Mouse (Mus musculus) lung, embryonic 15.5 days (tissue): Measurements from ENCODE around the gene Mapk3. TPM values are rescaled to one million over a fixed set of nuclear protein-coding genes. Genes with fewer than 3 reads are reported as not detected.

Experiments used
- ATAC-seq: fragments of 200-750 bp; cut with Nextera tagmentation; 2 replicates; pipeline ENCODE4 v1.8.0; 2017; ENCODE audit warnings: moderate number of reproducible peaks, borderline replicate concordance; ENCODE audit not compliant: low FRiP score, low TSS enrichment; ENCODE audit errors: extremely low read depth
- H3K27ac ChIP-seq: fragments of 300-500 bp; sonication (generic); 2 replicates; pipeline ENCODE4 v1.5.1; 2015; ENCODE audit warnings: moderate library complexity, mild to moderate bottlenecking, inconsistent platforms
- H3K27me3 ChIP-seq: fragments of 300-500 bp; sonication (generic); 2 replicates; pipeline ENCODE4 v1.6.1; 2015; ENCODE audit warnings: inconsistent platforms
- H3K36me3 ChIP-seq: fragments of 300-500 bp; sonication (generic); 2 replicates; pipeline ENCODE4 v1.6.1; 2015; ENCODE audit warnings: inconsistent platforms
- H3K4me1 ChIP-seq: fragments of 300-500 bp; sonication (generic); 2 replicates; pipeline ENCODE4 v1.6.1; 2015; ENCODE audit warnings: inconsistent platforms
- H3K4me2 ChIP-seq: fragments of 300-500 bp; sonication (generic); 2 replicates; pipeline ENCODE4 v1.6.1; 2015; ENCODE audit warnings: inconsistent platforms, mild to moderate bottlenecking, moderate library complexity
- H3K4me3 ChIP-seq: fragments of 300-500 bp; sonication (generic); 2 replicates; pipeline ENCODE4 v1.5.1; 2015; ENCODE audit warnings: mild to moderate bottlenecking, inconsistent platforms
- H3K9ac ChIP-seq: fragments of 300-500 bp; sonication (generic); 2 replicates; pipeline ENCODE4 v1.6.1; 2015; ENCODE audit warnings: inconsistent platforms
- H3K9me3 ChIP-seq: fragments of 300-500 bp; sonication (generic); 2 replicates; pipeline ENCODE4 v1.6.1; 2016; ENCODE audit warnings: inconsistent platforms
- WGBS: fragments of 180-500 bp; shearing (Covaris S2); methylation state at CpG from one replicate; pipeline ENCODE4 v1.1.7; 2015; 5-methylcytosine and 5-hydroxymethylcytosine counted together
- polyA plus RNA-seq: library from polyadenylated mRNA; unstranded; fragments of >200 nt; fragmentation: Nextera tagmentation; extraction: Ambion mirVana; gene quantifications from 2 replicates; pipeline ENCODE4 v1.2.1, GENCODE M21; 2015

The Mapk3 gene
- polyA plus RNA-seq, 1 experiment from 2014 or later, result 135 TPM

DNA sequence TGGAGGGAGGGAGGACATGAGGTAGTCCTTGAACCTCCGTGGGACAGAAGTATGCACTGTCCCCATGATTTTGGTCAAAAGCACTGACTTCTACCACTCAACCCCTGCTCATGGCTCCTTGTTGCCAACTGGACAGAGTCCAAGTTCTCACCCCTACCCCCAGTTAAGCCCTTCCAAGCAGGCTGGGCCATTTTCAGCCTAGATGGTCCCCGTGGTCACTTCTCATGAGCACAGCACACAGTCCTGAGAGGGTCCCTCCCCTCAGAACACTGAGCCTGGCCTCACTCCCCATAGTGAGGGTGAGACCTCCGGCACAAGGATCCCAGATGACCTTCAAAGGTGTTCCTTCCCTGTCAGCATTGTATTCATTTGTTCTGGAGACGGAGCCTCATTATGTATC is 29.7 kb downstream of the Mapk3 start:
- Histone ChIP-seq H3K36me3 (peaks cover 67% of the 10 kb centered on the region), H3K27ac (no peak overlapping the region)

DNA sequence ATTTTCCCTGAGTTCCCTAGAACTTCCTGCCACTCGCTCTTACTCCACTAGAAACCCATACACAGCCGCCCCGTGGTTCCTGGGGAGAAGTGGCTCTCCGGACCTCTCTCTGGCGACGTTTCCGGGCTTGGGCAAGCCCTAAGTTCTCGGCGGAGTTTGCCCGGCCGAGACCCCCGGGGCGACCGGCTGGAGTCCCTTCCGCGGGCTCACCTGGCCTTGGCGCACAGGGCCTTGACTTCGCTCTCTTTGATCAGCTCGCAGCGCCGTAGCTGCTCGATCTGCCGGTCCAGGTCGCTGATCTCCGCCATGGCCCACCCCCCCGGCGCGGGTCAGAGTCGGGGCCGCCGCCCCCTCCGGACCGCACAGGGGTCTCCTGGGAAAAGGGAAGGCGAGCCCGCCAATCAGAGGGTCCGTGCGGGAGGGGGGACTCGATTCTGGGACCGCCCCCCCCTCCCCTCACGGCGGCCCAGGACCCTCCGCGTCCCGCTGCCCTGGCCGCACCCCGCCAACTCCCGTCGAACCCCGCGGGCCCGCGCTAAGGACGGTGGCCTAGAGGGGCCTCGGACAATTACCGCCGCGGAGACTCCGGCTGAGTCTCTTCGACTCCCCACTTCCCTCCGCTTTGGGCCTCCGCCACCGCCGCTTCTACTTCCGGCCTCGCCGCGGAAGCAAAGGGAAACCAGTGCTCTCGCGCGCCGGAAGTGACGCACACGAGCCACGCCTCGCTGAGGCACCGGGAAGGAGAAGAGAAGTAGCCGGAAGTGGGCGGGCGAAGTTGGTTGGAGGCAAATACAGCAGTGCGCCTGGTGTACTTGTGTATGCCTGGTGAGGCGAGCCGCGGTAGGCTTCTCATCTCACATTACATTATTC is 32.7 kb downstream of the Mapk3 start, which contains the start of gene Ppp4c:
Ppp4c (minus strand) TSS at position 646 of the 870 bp plus-strand sequence.
- no peaks in the 10 kb centered on the region for H3K9me3 ChIP-seq
- H3K4me3 ChIP-seq, result peak within 1 kb of the TSS; percentile 74
- peaks cover 26% of the 10 kb centered on the region for H3K4me1 ChIP-seq
- H3K9ac ChIP-seq, result peak within 1 kb of the TSS; percentile 84
- peak within 1 kb of the TSS; percentile 98 for H3K27ac ChIP-seq
- WGBS, result under 1% methylated on average over 77 of the region's 83 CpGs
- H3K4me2 ChIP-seq, result peak within 1 kb of the TSS; percentile 62
- H3K27me3 ChIP-seq, result no peaks in the 10 kb centered on the region
- H3K36me3 ChIP-seq, result peaks cover 66% of the 10 kb centered on the region
- peak; percentile 86 for ATAC-seq

More for the DNA sequence above, 29.7 kb downstream of the Mapk3 start:
- no peak overlapping the region for H3K4me2 ChIP-seq
- peaks cover 21% of the 10 kb centered on the region for H3K4me1 ChIP-seq
- H3K9me3 ChIP-seq, result no peaks in the 10 kb centered on the region
- WGBS, result 87% methylated on average over 4 of the region's 4 CpGs
- no peak overlapping the region for H3K4me3 ChIP-seq
- ATAC-seq, result no peak
- no peaks in the 10 kb centered on the region for H3K27me3 ChIP-seq
- no peak overlapping the region for H3K9ac ChIP-seq

DNA sequence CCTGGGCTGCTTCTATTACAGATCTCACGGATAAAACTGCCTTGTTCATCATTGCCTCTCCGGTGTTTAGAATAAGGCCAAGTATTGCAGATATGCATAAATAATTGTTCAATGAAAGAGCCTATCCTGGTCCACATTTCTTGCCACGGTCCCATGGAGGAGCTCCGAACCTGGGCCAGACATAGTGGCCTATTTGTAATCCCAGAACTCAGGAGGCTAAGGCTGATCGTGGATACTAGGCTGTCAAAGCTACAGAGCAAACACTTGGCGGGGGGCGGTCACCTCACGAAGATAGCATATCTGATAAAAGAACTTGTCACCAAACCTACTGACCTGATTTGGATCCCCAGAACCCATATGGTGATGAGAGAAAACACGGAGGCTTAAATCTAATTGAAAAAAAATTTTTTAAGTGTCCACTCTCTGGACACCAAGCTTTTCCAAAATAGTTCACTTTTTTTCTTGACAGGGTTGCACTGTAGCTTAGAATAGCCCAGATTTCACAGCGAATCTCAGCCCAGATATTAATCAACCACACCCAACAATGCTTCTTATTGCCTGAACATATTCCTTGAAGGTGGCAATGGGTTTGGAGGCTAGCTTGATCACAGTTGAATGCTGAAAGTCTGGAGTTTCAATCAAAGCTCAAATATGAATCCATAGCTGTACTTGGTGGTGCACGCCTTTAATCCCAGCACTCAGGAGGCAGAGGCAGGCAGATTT is 33.5 kb downstream of the Mapk3 start:
- Histone ChIP-seq H3K36me3 (peaks cover 62% of the 10 kb centered on the region), H3K9me3 (no peaks in the 10 kb centered on the region), H3K9ac (peak overlapping the region; percentile 41), H3K4me1 (peaks cover 34% of the 10 kb centered on the region), H3K4me3 (peak overlapping the region; percentile 74), H3K27ac (peak overlapping the region; percentile 98), H3K27me3 (no peaks in the 10 kb centered on the region), H3K4me2 (peak overlapping the region; percentile 62)
- 19% methylated on average over 11 of the region's 11 CpGs for WGBS
- ATAC-seq, result no peak

DNA sequence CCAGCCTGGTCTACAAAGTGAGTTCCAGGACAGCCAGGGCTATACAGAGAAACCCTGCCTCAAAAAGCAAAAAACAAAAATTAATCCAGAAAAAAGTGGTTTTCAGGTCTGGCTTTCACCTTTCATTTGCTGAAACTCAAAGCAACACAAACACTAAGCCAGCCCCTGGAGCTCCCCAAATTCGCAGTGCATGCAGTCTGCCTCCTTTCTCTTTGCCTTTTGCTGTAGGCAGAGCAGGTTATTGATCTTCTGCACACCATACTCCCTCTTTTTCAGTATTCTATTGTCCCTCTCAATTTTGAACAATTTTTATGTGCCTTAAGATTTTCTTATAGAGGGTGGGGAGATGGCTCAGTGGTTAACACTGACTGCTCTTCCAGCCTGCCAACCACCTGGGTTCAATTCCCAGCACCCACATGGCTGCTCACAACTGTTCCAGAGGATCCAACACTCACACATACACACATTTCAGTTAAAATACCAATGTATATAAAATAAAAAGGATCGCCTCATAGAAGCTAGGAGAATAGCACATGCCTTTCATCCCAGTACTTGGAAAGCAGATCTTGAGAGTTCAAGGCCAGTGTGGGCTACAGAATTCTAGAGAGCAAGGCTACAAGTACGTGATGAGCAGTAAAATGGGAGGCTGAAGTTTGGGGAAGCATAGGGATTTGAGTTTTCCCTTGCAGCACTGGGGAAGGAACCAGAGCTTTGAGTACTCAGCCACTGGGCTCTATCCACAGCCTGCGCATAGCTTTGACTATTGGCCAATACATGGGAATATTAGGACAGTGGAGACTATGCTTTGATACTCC is 34.3 kb downstream of the Mapk3 start:
- H3K36me3 ChIP-seq, result peaks cover 54% of the 10 kb centered on the region
- H3K9me3 ChIP-seq, result no peaks in the 10 kb centered on the region
- H3K4me1 ChIP-seq, result peaks cover 37% of the 10 kb centered on the region
- no peak overlapping the region for H3K27ac ChIP-seq
- WGBS, result 67% methylated on average over 4 of the region's 4 CpGs
- no peak overlapping the region for H3K9ac ChIP-seq
- no peak for ATAC-seq
- no peaks in the 10 kb centered on the region for H3K27me3 ChIP-seq
- no peak overlapping the region for H3K4me3 ChIP-seq
- H3K4me2 ChIP-seq, result no peak overlapping the region

DNA sequence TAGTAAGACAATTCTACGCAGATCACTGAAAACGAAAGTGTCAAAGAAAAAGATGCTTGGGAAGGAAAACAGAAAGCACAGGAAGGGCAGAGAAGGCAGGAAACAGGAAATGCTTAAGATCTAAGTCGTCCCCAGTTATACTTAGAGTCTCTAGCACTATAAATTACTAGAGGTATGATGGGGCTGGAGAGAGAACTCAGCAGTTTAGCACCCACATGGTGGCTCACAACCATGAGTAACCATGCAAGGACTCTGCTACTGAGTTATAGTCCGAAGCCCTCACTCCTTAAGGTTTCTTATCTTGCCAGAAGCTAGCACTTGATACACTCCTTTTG is 34.8 kb downstream of the Mapk3 start:
- 70% methylated on average over 4 of the region's 4 CpGs for WGBS
- no peak overlapping the region for H3K27ac ChIP-seq
- H3K4me2 ChIP-seq, result no peak overlapping the region
- H3K9me3 ChIP-seq, result no peaks in the 10 kb centered on the region
- peaks cover 37% of the 10 kb centered on the region for H3K4me1 ChIP-seq
- H3K4me3 ChIP-seq, result no peak overlapping the region
- ATAC-seq, result no peak
- peaks cover 49% of the 10 kb centered on the region for H3K36me3 ChIP-seq
- no peak overlapping the region for H3K9ac ChIP-seq
- no peaks in the 10 kb centered on the region for H3K27me3 ChIP-seq

DNA sequence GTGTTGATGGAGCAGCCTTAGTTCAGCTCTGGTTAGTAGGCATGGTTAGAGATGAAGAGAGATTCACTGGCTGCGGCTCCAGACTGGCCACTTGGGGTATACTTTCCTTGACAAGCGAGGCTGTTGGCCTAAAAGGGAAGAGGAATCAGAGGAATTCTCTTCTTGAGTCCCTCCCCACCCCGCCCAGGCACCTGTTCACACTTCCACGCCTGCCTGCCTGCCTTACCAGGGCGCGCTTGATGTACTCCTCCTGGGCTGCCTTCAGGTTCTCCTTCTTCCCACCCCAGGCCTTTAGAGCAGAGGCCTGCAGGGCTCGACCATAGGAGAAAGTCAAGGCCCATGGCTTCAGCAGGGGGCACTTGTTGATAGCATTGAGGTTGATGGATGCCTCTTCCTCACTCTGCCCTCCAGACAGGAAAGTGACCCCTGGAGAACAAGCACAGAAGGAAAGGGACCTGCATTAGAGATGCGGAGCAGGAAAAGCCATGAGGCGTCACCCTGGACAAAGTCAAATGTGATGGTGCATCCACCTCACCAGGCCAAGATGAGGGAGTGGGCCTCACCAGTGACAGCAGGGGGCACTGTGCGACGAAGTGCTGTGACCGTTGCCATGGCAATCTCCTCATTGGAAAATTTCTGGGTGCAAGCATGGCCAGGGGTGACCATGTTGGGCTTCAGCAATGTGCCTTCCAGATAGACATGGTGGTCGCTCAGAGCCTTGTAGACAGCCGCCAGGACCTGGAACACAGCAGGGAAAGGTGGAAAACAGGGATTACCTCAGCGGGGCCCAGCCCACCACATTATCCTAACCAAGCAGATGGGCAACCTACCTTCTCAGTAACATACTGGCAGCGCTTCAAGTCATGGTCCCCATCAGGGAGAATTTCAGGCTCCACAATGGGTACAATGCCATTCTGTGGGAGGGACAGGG is 36.3 kb downstream of the Mapk3 start:
- H3K36me3 ChIP-seq, result peaks cover 38% of the 10 kb centered on the region
- 77% methylated on average over 16 of the region's 16 CpGs for WGBS
- no peak overlapping the region for H3K9ac ChIP-seq
- H3K4me3 ChIP-seq, result no peak overlapping the region
- ATAC-seq, result no peak
- peaks cover 41% of the 10 kb centered on the region for H3K4me1 ChIP-seq
- no peaks in the 10 kb centered on the region for H3K27me3 ChIP-seq
- no peak overlapping the region for H3K27ac ChIP-seq
- no peak overlapping the region for H3K4me2 ChIP-seq
- no peaks in the 10 kb centered on the region for H3K9me3 ChIP-seq

DNA sequence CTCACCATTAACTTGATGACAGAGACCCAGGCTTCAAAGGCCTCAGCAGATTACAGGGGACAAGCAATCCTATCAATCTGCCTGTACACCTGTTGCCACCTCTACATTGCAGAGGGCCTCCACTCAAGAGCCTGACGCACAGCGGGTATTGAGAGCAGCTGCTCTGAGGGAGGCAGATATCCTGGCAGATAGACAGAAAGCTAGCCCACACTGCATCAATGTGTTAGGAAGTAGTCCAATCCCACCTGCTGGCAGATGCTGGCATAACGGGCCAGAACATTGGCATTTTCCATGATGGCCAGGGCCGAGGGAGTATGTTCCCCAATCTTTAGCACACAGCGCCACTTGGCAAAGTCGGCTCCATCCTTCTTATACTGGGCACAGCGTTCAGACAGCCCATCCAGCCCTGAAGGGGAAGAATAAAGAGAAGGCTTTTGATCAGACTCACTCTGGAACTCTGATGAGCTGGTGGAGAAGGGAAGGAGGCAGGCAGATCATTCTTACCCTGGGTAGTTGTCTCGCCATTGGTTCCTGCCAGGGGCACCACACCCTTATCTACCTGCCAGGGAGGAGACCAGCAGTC is 37.0 kb downstream of the Mapk3 start:
- H3K4me1 ChIP-seq, result peaks cover 39% of the 10 kb centered on the region

DNA sequence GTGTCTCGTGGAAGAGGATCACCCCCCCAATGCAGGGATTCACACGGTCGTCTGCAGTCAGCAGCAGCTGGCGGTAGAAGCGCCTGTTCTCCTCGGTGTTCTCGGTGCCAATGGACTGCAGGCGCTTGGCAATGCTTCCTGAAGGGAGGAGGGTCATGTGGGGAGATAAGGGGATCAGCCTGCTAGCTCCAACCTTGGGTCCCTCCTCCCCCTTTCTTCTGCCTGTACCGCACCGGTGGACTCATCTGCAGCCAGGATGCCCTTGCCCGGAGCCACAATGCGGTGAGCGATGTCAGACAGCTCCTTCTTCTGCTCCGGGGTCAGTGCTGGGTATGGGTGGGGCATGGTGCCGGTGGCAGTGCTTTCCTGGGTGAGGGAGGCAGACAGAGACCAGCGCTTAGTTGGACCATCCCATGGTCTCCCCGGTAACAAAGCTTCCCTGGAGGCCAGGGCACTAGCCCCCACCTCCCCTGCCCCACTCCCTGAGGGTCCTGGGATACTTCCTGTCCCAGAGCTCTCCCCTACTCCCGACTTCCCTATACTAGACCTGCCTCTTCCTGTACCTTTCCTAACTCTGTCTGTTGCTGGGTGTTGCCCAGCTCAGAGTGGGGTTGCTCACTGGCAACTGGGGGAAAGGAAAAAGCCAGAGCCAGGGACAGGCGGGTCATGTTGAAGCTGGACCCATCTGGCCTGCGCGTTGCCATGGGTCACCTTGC is 38.2 kb downstream of the Mapk3 start, which contains the start of gene Fam57b:
Fam57b (plus strand) TSS at position 258 of the 716 bp plus-strand sequence.
- H3K36me3 ChIP-seq, result peaks cover 41% of the 10 kb centered on the region
- peak within 1 kb of the TSS; percentile 92 for H3K9ac ChIP-seq
- H3K27me3 ChIP-seq, result no peaks in the 10 kb centered on the region
- ATAC-seq, result no peak
- H3K4me1 ChIP-seq, result peaks cover 39% of the 10 kb centered on the region
- 16% methylated on average over 21 of the region's 21 CpGs for WGBS
- H3K4me2 ChIP-seq, result peak within 1 kb of the TSS; percentile 86
- H3K4me3 ChIP-seq, result peak within 1 kb of the TSS; percentile 89
- peak within 1 kb of the TSS; percentile 95 for H3K27ac ChIP-seq
- H3K9me3 ChIP-seq, result no peaks in the 10 kb centered on the region

More for the DNA sequence above, 37.0 kb downstream of the Mapk3 start:
- WGBS, result 77% methylated on average over 8 of the region's 8 CpGs
- no peak overlapping the region for H3K27ac ChIP-seq
- H3K9ac ChIP-seq, result no peak overlapping the region
- no peaks in the 10 kb centered on the region for H3K27me3 ChIP-seq
- H3K4me2 ChIP-seq, result peak overlapping the region; percentile 14; the same call in 1 of the 2 replicates
- H3K9me3 ChIP-seq, result no peaks in the 10 kb centered on the region
- H3K4me3 ChIP-seq, result no peak overlapping the region
- H3K36me3 ChIP-seq, result peaks cover 38% of the 10 kb centered on the region
- no peak for ATAC-seq

DNA sequence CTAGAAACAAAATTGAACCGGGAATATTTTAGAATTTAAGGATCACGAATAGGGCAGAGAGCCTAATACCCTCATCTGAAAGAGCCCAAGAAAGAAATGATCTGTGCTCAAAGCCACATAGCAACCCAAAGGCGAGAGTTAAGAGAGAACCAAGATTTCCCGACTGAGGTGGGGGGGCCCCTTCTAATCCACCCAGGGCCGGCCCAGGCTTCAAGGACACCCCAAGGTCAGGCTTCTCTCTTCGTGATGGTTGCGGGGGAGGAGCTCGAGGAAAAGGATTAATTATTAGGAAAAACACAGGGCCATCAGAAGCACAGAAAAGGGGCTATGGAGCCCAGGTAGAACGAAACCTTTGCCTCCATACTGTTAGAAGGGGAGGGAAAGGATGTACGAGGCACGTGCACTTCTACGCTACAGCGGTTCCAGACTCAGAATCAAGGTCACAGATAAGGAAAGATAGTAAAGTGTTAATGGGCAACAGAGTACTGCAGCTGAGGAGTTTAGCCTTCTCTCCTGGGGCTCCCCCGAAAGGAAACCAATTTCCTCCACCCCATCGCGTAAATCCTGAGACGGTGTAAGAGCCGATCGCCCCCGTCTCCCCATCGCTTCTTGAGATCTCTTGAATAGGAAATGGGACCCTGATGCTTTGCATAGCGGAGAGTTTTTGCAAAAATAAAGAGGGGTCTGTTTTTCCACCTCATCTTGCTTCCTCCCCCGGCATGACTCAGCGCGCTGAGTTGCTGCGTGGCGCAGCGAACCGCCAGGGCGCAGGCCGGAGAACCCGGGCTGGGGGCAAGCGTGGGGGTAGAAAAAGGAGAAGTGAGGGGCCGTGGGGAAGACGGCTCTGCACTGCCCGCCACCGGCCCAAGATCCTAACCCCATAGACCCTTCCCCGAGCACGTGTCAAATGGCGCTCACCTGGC is 39.0 kb downstream of the Mapk3 start:
- H3K4me2 ChIP-seq, result peak overlapping the region; percentile 86
- peak overlapping the region; percentile 89 for H3K4me3 ChIP-seq
- under 1% methylated on average over 40 of the region's 40 CpGs for WGBS
- H3K9me3 ChIP-seq, result no peaks in the 10 kb centered on the region
- peak overlapping the region; percentile 92 for H3K9ac ChIP-seq
- no peaks in the 10 kb centered on the region for H3K27me3 ChIP-seq
- peak overlapping the region; percentile 95 for H3K27ac ChIP-seq
- no peak for ATAC-seq
- H3K36me3 ChIP-seq, result peaks cover 44% of the 10 kb centered on the region
- peaks cover 31% of the 10 kb centered on the region for H3K4me1 ChIP-seq
